Mouse (Mus musculus) right cerebral cortex, postnatal 25 days (tissue): ENCODE data around the gene Acadsb.

Source experiments
- DNase-seq: peaks from one replicate; pipeline ENCODE4 v3.0.0; 2022

Gene Acadsb

GRCm38 (mm10) chr7:131467312-131467711 is 56.9 kb downstream of the Acadsb start:
- DNase-seq, result no peak

GRCm38 (mm10) chr7:131469506-131469905 is 59.1 kb downstream of the Acadsb start:
- DNase-seq, result no peak

GRCm38 (mm10) chr7:131471551-131471950 is 61.1 kb downstream of the Acadsb start:
- DNase-seq, result no peak

- no peak for DNase-seq
Measured at GRCm38 (mm10) chr7:131477140-131477539, 66.7 kb downstream of the Acadsb start.

GRCm38 (mm10) chr7:131478403-131478802 is 68.0 kb downstream of the Acadsb start:
- DNase-seq, result no peak
